Comparison of ENCODE assay signal across 17 mouse cellular contexts in genomic region chr1:128623594-128623887, GRCm38 (mm10). TPM values are rescaled to one million over a fixed set of nuclear protein-coding genes. Genes with fewer than 3 reads are reported as not detected.
DNase-seq lines count a peak whose midpoint lies in the region; ATAC-seq lines count a peak whose summit lies in the region.
"Had no signal": no experiment of that assay in that cellular context is flagged by ENCODE, and none has a peak within 500 bp of the region (broad histone marks: within the 10 kb centered on the region; RNA-seq: fewer than 3 reads in every experiment).

No protein-coding gene starts in this region.

- no peak overlapping the region for H3K4me3 ChIP-seq in limb, embryonic 11.5 days (ENCODE audit: low read depth, low read length)
- no peak overlapping the region for H3K4me3 ChIP-seq in limb, embryonic 10.5 days
- H3K4me3 ChIP-seq in embryonic facial prominence, embryonic 10.5 days, result no peak overlapping the region
- H3K4me3 ChIP-seq in forebrain, embryonic 16.5 days (replicated peaks; ENCODE audit: low read length), result no peak overlapping the region
- H3K4me3 ChIP-seq in midbrain, embryonic 14.5 days (replicated peaks; ENCODE audit: low read depth, low read length), result no peak overlapping the region
- no peak overlapping the region for H3K4me3 ChIP-seq in kidney, embryonic 14.5 days (ENCODE audit: low read length)
- H3K4me3 ChIP-seq: heart, adult 2 months; liver, embryonic 12.5 days had no signal

- H3K4me1 ChIP-seq in limb, embryonic 11.5 days (ENCODE audit: control insufficient read depth, insufficient read depth, low read length), result no peaks in the 10 kb centered on the region
- peaks cover 16% of the 10 kb centered on the region for H3K4me1 ChIP-seq in limb, embryonic 10.5 days
- peaks cover 22% of the 10 kb centered on the region; the same call in 1 of the 2 replicates for H3K4me1 ChIP-seq in embryonic facial prominence, embryonic 10.5 days
- peaks cover 14% of the 10 kb centered on the region for H3K4me1 ChIP-seq in forebrain, embryonic 16.5 days (replicated peaks; ENCODE audit: control insufficient read depth, insufficient read depth, low read length)
- peaks cover 16% of the 10 kb centered on the region; the same call in 1 of the 2 replicates for H3K4me1 ChIP-seq in midbrain, embryonic 14.5 days (ENCODE audit: control insufficient read depth, insufficient read depth, low read length)
- H3K4me1 ChIP-seq in kidney, embryonic 14.5 days (ENCODE audit: control insufficient read depth, insufficient read depth, low read length), result no peaks in the 10 kb centered on the region
- H3K4me1 ChIP-seq: liver, embryonic 12.5 days had no signal

- ATAC-seq in limb, embryonic 11.5 days (ENCODE audit: insufficient number of reproducible peaks, low FRiP score, low TSS enrichment, low read depth), result 0 out of 2 replicates have a peak, but pooled peaks have one; percentile 13
- peak; percentile 61 for ATAC-seq in forebrain, embryonic 16.5 days
- ATAC-seq in midbrain, embryonic 14.5 days (ENCODE audit: low FRiP score, low TSS enrichment), result peak; percentile 44; the same call in 1 of the 2 replicates
- ATAC-seq in kidney, embryonic 14.5 days (ENCODE audit: low FRiP score, low TSS enrichment), result no peak
- ATAC-seq: activated CD4-positive, CD25-positive, alpha-beta regulatory T cell, adult 4 months; intestine, embryonic 16.5 days; liver, embryonic 12.5 days had no signal

- no peaks in the 10 kb centered on the region for H3K36me3 ChIP-seq in limb, embryonic 11.5 days (ENCODE audit: control insufficient read depth, insufficient read depth, low read length)
- no peaks in the 10 kb centered on the region for H3K36me3 ChIP-seq in limb, embryonic 10.5 days
- no peaks in the 10 kb centered on the region for H3K36me3 ChIP-seq in embryonic facial prominence, embryonic 10.5 days (replicated peaks)
- H3K36me3 ChIP-seq in forebrain, embryonic 16.5 days (ENCODE audit: control insufficient read depth, insufficient read depth), result no peaks in the 10 kb centered on the region
- no peaks in the 10 kb centered on the region for H3K36me3 ChIP-seq in midbrain, embryonic 14.5 days (ENCODE audit: control insufficient read depth, insufficient read depth, low read length)
- no peaks in the 10 kb centered on the region for H3K36me3 ChIP-seq in kidney, embryonic 14.5 days (ENCODE audit: control insufficient read depth, insufficient read depth, low read length)
- H3K36me3 ChIP-seq: liver, embryonic 12.5 days had no signal

- no peak overlapping the region for H3K27ac ChIP-seq in limb, embryonic 11.5 days (replicated peaks; ENCODE audit: low read depth, low read length)
- H3K27ac ChIP-seq in limb, embryonic 10.5 days, result no peak overlapping the region
- H3K27ac ChIP-seq in embryonic facial prominence, embryonic 10.5 days (replicated peaks), result 0 out of 2 replicates have a peak overlapping the region, but pooled peaks have one; percentile 19
- no peak overlapping the region for H3K27ac ChIP-seq in forebrain, embryonic 16.5 days (ENCODE audit: low read length)
- H3K27ac ChIP-seq in midbrain, embryonic 14.5 days (replicated peaks; ENCODE audit: low read depth, low read length), result 0 out of 2 replicates have a peak overlapping the region, but pooled peaks have one; percentile 57
- H3K27ac ChIP-seq in kidney, embryonic 14.5 days (ENCODE audit: low read depth, low read length), result no peak overlapping the region
- H3K27ac ChIP-seq: heart, adult 2 months; liver, embryonic 12.5 days had no signal

- 42% methylated on average over 4 of the region's 4 CpGs for WGBS in limb, embryonic 11.5 days
- WGBS in limb, embryonic 10.5 days, result 66% methylated on average over 4 of the region's 4 CpGs
- 53% methylated on average over 4 of the region's 4 CpGs for WGBS in embryonic facial prominence, embryonic 10.5 days
- 12% methylated on average over 4 of the region's 4 CpGs for WGBS in forebrain, embryonic 16.5 days
- 23% methylated on average over 4 of the region's 4 CpGs for WGBS in midbrain, embryonic 14.5 days
- WGBS in kidney, embryonic 14.5 days, result 50% methylated on average over 4 of the region's 4 CpGs

- no peak overlapping the region for H3K9ac ChIP-seq in limb, embryonic 11.5 days (ENCODE audit: low read length)
- H3K9ac ChIP-seq in forebrain, embryonic 16.5 days (replicated peaks; ENCODE audit: low read depth, low read length), result no peak overlapping the region
- H3K9ac ChIP-seq in midbrain, embryonic 14.5 days (replicated peaks; ENCODE audit: low read length), result 0 out of 2 replicates have a peak overlapping the region, but pooled peaks have one; percentile 3
- H3K9ac ChIP-seq in kidney, embryonic 14.5 days (ENCODE audit: low read depth, low read length), result no peak overlapping the region
- H3K9ac ChIP-seq: liver, embryonic 12.5 days had no signal

- no peaks in the 10 kb centered on the region for H3K9me3 ChIP-seq in limb, embryonic 11.5 days (ENCODE audit: control insufficient read depth, low read length)
- no peaks in the 10 kb centered on the region for H3K9me3 ChIP-seq in limb, embryonic 10.5 days (replicated peaks)
- H3K9me3 ChIP-seq in embryonic facial prominence, embryonic 10.5 days, result no peaks in the 10 kb centered on the region
- no peaks in the 10 kb centered on the region for H3K9me3 ChIP-seq in forebrain, embryonic 16.5 days (ENCODE audit: control insufficient read depth, low read length)
- no peaks in the 10 kb centered on the region for H3K9me3 ChIP-seq in midbrain, embryonic 14.5 days (ENCODE audit: control insufficient read depth, low read length)
- H3K9me3 ChIP-seq in kidney, embryonic 14.5 days (ENCODE audit: control insufficient read depth, low read length), result no peaks in the 10 kb centered on the region
- H3K9me3 ChIP-seq: liver, embryonic 12.5 days had no signal

- no peak overlapping the region for H3K4me2 ChIP-seq in limb, embryonic 11.5 days (ENCODE audit: low read depth, severe bottlenecking)
- no peak overlapping the region for H3K4me2 ChIP-seq in forebrain, embryonic 16.5 days (ENCODE audit: low read length)
- no peak overlapping the region for H3K4me2 ChIP-seq in midbrain, embryonic 14.5 days (ENCODE audit: low read length)
- no peak overlapping the region for H3K4me2 ChIP-seq in kidney, embryonic 14.5 days (replicated peaks; ENCODE audit: low read depth, low read length)
- H3K4me2 ChIP-seq: liver, embryonic 12.5 days had no signal

- H3K27me3 ChIP-seq in limb, embryonic 11.5 days (ENCODE audit: control insufficient read depth, insufficient read depth, low read length), result no peaks in the 10 kb centered on the region
- H3K27me3 ChIP-seq in limb, embryonic 10.5 days (ENCODE audit: low read depth, poor library complexity, severe bottlenecking), result no peaks in the 10 kb centered on the region
- H3K27me3 ChIP-seq in embryonic facial prominence, embryonic 10.5 days (replicated peaks; ENCODE audit: low read depth, poor library complexity, severe bottlenecking), result no peaks in the 10 kb centered on the region
- H3K27me3 ChIP-seq in forebrain, embryonic 16.5 days (replicated peaks; ENCODE audit: control insufficient read depth, insufficient read depth, low read length), result no peaks in the 10 kb centered on the region
- no peaks in the 10 kb centered on the region for H3K27me3 ChIP-seq in midbrain, embryonic 14.5 days (ENCODE audit: control insufficient read depth, insufficient read depth, low read length)
- no peaks in the 10 kb centered on the region for H3K27me3 ChIP-seq in kidney, embryonic 14.5 days (ENCODE audit: control insufficient read depth, insufficient read depth, low read length)
- H3K27me3 ChIP-seq: liver, embryonic 12.5 days had no signal

- no peak for DNase-seq in limb, embryonic 11.5 days (ENCODE audit: low spot score)
- DNase-seq in limb, embryonic 10.5 days (ENCODE audit: low spot score), result no peak
- no peak for DNase-seq in embryonic facial prominence, embryonic 10.5 days (ENCODE audit: low spot score)
- DNase-seq in midbrain, embryonic 14.5 days, result peak; percentile 36
- DNase-seq in gastrocnemius, adult 8-10 months (ENCODE audit: low spot score in 2 of 2), result no peak
- DNase-seq in gastrocnemius, postnatal 10 days, result no peak
- DNase-seq: heart, adult 2 months; heart, postnatal 14 days; kidney, postnatal 25 days; layer of hippocampus, adult 9-11 months; lung, postnatal 36 days; right cerebral cortex, postnatal 25 days had no signal

RNA-seq across cellular contexts. Expression of gene Cxcr4, which starts 31.4 kb away (rescaled TPM):
- 2.3 and 3.1 TPM in 2 replicates for polyA plus RNA-seq in limb, embryonic 11.5 days (2014; fragmentation: Nextera tagmentation; extraction: Ambion mirVana)
- 1.8 and 2.1 TPM in 2 replicates for polyA plus RNA-seq in limb, embryonic 10.5 days (2016; fragmentation: Nextera tagmentation; extraction: Ambion mirVana)
- 4.8 and 6.0 TPM in 2 replicates for polyA plus RNA-seq in embryonic facial prominence, embryonic 10.5 days (2016; fragmentation: Nextera tagmentation; extraction: Ambion mirVana)
- polyA plus RNA-seq in forebrain, embryonic 16.5 days (2015; fragmentation: Nextera tagmentation; extraction: Ambion mirVana), result 11.3 and 14.4 TPM in 2 replicates
- 10.2 and 12.3 TPM in 2 replicates for polyA plus RNA-seq in midbrain, embryonic 14.5 days (2014; fragmentation: Nextera tagmentation; extraction: Ambion mirVana)
- 10.7 and 13.8 TPM in 2 replicates for polyA plus RNA-seq in kidney, embryonic 14.5 days (2014; fragmentation: Nextera tagmentation; extraction: Ambion mirVana)
- total RNA-seq in gastrocnemius, adult 8-10 months (2022), result 1 to 10 TPM in 3 of 4 experiments, under 1 TPM in 1; 0.89 to 2.1 (median 1.7) TPM
- 10 to 100 TPM; 17.9 to 23.7 TPM for total RNA-seq in gastrocnemius, postnatal 10 days (2021)

Comparison
In these comparisons a context has a peak if more than half of its experiments do, and no peak if none do; other contexts are left out.
1. H3K27ac ChIP-seq: peak in embryonic facial prominence, embryonic 10.5 days (single experiment) and midbrain, embryonic 14.5 days (single experiment); none in limb, embryonic 11.5 days (single experiment), limb, embryonic 10.5 days (single experiment), forebrain, embryonic 16.5 days (single experiment) and kidney, embryonic 14.5 days (single experiment).